Mouse (Mus musculus) embryonic fibroblast, embryonic 13.5 days (primary cell): ENCODE results near the gene Ykt6.

ENCODE experiments used
- CTCF ChIP-seq: IDR thresholded peaks from 2 replicates; pipeline ENCODE4 v1.5.1; 2011; ENCODE audit warnings: mild to moderate bottlenecking, control low read depth, low read length, moderate library complexity, borderline replicate concordance; ENCODE audit not compliant: insufficient read depth
- POLR2A ChIP-seq: IDR thresholded peaks from 2 replicates; pipeline ENCODE4 v1.6.1; 2011; ENCODE audit warnings: low read depth, mild to moderate bottlenecking, control low read depth, low read length, moderate library complexity

GRCm38 (mm10) chr11:5947796-5948195, 7.7 kb upstream of the Ykt6 start:
- TF ChIP-seq POLR2A, result no peak
- no peak for TF ChIP-seq CTCF
